Mouse (Mus musculus) midbrain, embryonic 11.5 days (tissue): ENCODE results near the gene Adamtsl3. TPM values are rescaled to one million over a fixed set of nuclear protein-coding genes. Genes with fewer than 3 reads are reported as not detected.
"Not testable (repeated sequence)": the region's sequence is repeated elsewhere in the genome, so short reads cannot be mapped to it uniquely, and the experiment has no call there.

Experiments used
- ATAC-seq: fragments of 200-750 bp; cut with Nextera tagmentation; 2 replicates; pipeline ENCODE4 v1.8.0; 2017; ENCODE audit warnings: moderate TSS enrichment, moderate library complexity; ENCODE audit not compliant: low FRiP score
- DNase-seq: peaks from one replicate; pipeline ENCODE4 v3.0.0; 2015; ENCODE audit warnings: low spot score; ENCODE audit errors: missing footprints
- H3K27ac ChIP-seq: fragments of 300-500 bp; sonication (generic); 2 replicates; pipeline ENCODE4 v1.5.1; 2014; ENCODE audit warnings: low read depth, low read length
- H3K27me3 ChIP-seq: fragments of 300-500 bp; sonication (generic); 2 replicates; pipeline ENCODE4 v1.6.1; 2014; ENCODE audit warnings: mild to moderate bottlenecking, low read length, moderate library complexity, mixed read lengths; ENCODE audit not compliant: control insufficient read depth, insufficient read depth
- H3K36me3 ChIP-seq: fragments of 300-500 bp; sonication (generic); 2 replicates; pipeline ENCODE4 v1.6.1; 2014; ENCODE audit warnings: mild to moderate bottlenecking, low read length, moderate library complexity, mixed read lengths; ENCODE audit not compliant: control insufficient read depth, insufficient read depth
- H3K4me1 ChIP-seq: fragments of 300-500 bp; sonication (generic); 2 replicates; pipeline ENCODE4 v1.6.1; 2014; ENCODE audit warnings: low read length; ENCODE audit not compliant: control insufficient read depth, insufficient read depth
- H3K4me2 ChIP-seq: fragments of 300-500 bp; sonication (generic); 2 replicates; pipeline ENCODE4 v1.6.1; 2014; ENCODE audit warnings: mild to moderate bottlenecking, moderate library complexity
- H3K4me3 ChIP-seq: fragments of 300-500 bp; sonication (generic); 2 replicates; pipeline ENCODE4 v1.5.1; 2014; ENCODE audit warnings: low read depth, low read length
- H3K9ac ChIP-seq: fragments of 300-500 bp; sonication (generic); 2 replicates; pipeline ENCODE4 v1.6.1; 2014; ENCODE audit warnings: low read length
- H3K9me3 ChIP-seq: fragments of 300-500 bp; sonication (generic); 2 replicates; pipeline ENCODE4 v1.6.1; 2016; ENCODE audit warnings: low read length; ENCODE audit not compliant: control insufficient read depth
- WGBS: fragments of 180-500 bp; shearing (Covaris S2); extraction: QIAGEN DNeasy Blood & Tissue Kit; methylation state at CpG from one replicate; pipeline ENCODE4 v1.1.7; 2014; 5-methylcytosine and 5-hydroxymethylcytosine counted together
- polyA plus RNA-seq: library from polyadenylated mRNA; unstranded; fragments of >200 nt; fragmentation: Nextera tagmentation; extraction: Ambion mirVana; gene quantifications from 2 replicates; pipeline ENCODE4 v1.2.1, GENCODE M21; 2014

Adamtsl3 gene
- polyA plus RNA-seq, 1 experiment from 2014 or later = not detected

- no peaks in the 10 kb centered on the region for H3K9me3 ChIP-seq
- H3K9ac ChIP-seq = no peak overlapping the region
- no peak overlapping the region for H3K4me2 ChIP-seq
- no peaks in the 10 kb centered on the region for H3K27me3 ChIP-seq
- H3K36me3 ChIP-seq = no peaks in the 10 kb centered on the region
- no peak for ATAC-seq
- no peak for DNase-seq
- no peak overlapping the region for H3K4me3 ChIP-seq
- 84% methylated on average over 6 of the region's 6 CpGs for WGBS
- no peak overlapping the region for H3K27ac ChIP-seq
- no peaks in the 10 kb centered on the region for H3K4me1 ChIP-seq
These were observed 60.4 kb downstream of the Adamtsl3 start for GRCm38 (mm10) chr7:82395751-82396512.

- ATAC-seq (no peak), DNase-seq (no peak)
- Histone ChIP-seq H3K4me3 (no peak overlapping the region), H3K27me3 (no peaks in the 10 kb centered on the region), H3K36me3 (no peaks in the 10 kb centered on the region), H3K4me1 (no peaks in the 10 kb centered on the region), H3K27ac (no peak overlapping the region), H3K4me2 (no peak overlapping the region), H3K9me3 (no peaks in the 10 kb centered on the region), H3K9ac (no peak overlapping the region)
- WGBS = 47% methylated on average over 3 of the region's 5 CpGs
These were observed 61.4 kb downstream of the Adamtsl3 start for GRCm38 (mm10) chr7:82396869-82397268.

DNA sequence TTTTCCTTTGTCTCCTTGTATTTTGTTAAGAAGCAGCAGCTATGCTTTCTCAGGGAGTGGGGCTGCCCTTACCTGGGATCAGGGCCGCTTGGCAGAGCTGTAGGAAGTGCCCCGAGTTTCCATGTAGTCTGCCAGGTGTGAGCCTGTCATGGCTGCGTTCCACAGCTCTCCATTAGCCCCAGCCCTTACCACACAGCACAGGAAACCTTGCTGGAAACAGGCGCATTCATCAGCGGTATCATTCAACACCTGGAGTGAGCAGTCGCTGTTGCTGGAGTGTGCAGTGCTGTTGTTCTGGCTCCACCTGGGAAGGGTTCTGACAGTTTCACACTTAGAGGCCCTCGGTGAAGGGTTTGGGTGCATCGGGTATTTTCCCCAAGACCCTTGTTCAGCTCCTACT is 62.1 kb downstream of the Adamtsl3 start:
- WGBS = 85% methylated on average over 8 of the region's 8 CpGs
- Histone ChIP-seq H3K27me3 (no peaks in the 10 kb centered on the region), H3K27ac (no peak overlapping the region), H3K4me1 (no peaks in the 10 kb centered on the region), H3K4me3 (no peak overlapping the region), H3K4me2 (no peak overlapping the region), H3K36me3 (no peaks in the 10 kb centered on the region), H3K9me3 (no peaks in the 10 kb centered on the region), H3K9ac (no peak overlapping the region)
- ATAC-seq = no peak
- DNase-seq = no peak

DNA sequence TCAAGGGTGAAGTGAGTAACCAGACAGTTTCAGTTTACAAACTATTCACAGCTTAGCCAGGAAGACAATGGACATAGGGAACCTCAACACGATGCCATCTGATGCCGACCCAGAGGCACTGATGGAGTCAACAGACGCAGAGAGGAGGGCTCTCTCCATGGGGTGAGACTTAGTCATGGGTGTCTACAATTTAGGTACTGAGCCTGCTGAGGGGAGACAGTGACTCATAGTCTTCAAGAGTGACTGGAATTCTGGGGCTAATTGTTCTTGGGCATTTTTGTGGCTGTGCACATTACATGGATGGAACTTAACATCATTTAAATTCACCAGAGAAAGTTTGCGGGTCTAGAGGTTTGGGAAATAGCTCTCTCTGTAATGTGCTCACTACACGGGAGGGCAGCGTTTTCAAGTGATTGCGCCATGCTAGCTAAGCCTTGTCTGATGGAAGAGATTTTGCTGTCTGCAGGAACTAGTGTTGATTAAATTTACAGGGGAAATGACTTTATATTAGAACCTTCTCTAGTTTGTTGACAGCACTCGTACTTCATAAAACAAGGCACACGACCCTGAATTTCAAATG is 70.1 kb downstream of the Adamtsl3 start:
- WGBS = 89% methylated on average over 9 of the region's 9 CpGs
- H3K4me2 ChIP-seq = no peak overlapping the region
- H3K9me3 ChIP-seq = no peaks in the 10 kb centered on the region
- H3K27ac ChIP-seq = no peak overlapping the region
- ATAC-seq (no peak), DNase-seq (no peak)
- no peaks in the 10 kb centered on the region for H3K27me3 ChIP-seq
- no peaks in the 10 kb centered on the region for H3K36me3 ChIP-seq
- no peak overlapping the region for H3K9ac ChIP-seq
- H3K4me1 ChIP-seq = no peaks in the 10 kb centered on the region
- no peak overlapping the region for H3K4me3 ChIP-seq

- 87% methylated on average over 4 of the region's 4 CpGs for WGBS
- DNase-seq (no peak), ATAC-seq (no peak)
- Histone ChIP-seq H3K4me1 (no peaks in the 10 kb centered on the region), H3K27me3 (no peaks in the 10 kb centered on the region), H3K4me2 (no peak overlapping the region), H3K4me3 (no peak overlapping the region), H3K36me3 (no peaks in the 10 kb centered on the region), H3K9ac (no peak overlapping the region), H3K27ac (no peak overlapping the region), H3K9me3 (no peaks in the 10 kb centered on the region)
These were observed 75.5 kb downstream of the Adamtsl3 start for GRCm38 (mm10) chr7:82410966-82411365.

GRCm38 (mm10) chr7:82416653-82417052 is 81.2 kb downstream of the Adamtsl3 start:
- H3K27ac ChIP-seq = no peak overlapping the region
- H3K27me3 ChIP-seq = no peaks in the 10 kb centered on the region
- H3K4me1 ChIP-seq = no peaks in the 10 kb centered on the region
- no peak overlapping the region for H3K4me3 ChIP-seq
- no peak overlapping the region for H3K4me2 ChIP-seq
- DNase-seq = no peak
- no peak overlapping the region for H3K9ac ChIP-seq
- no peak for ATAC-seq
- H3K36me3 ChIP-seq = no peaks in the 10 kb centered on the region
- 86% methylated on average over 6 of the region's 6 CpGs for WGBS
- H3K9me3 ChIP-seq = no peaks in the 10 kb centered on the region

DNA sequence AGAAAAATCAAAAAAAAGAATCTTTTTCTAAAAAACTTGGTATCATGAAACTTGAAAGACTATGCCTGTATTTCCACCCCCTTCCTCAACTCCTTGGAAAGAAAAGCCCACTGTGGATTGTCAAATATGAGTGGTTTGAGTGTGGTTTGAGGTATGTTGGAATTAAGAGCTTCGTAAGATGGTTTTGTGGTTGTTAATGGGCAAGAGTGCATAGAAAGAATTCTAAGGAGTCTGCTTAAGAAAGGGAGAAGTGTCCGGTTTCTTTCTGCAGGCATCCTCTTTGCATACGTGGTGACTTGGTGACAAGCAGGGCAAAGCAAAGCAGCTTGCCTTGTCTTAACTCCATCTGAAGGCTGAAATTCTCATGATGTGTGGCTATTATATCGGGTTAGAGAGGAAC is 81.6 kb downstream of the Adamtsl3 start:
- no peaks in the 10 kb centered on the region for H3K27me3 ChIP-seq
- H3K36me3 ChIP-seq = no peaks in the 10 kb centered on the region
- no peaks in the 10 kb centered on the region for H3K4me1 ChIP-seq
- WGBS = 81% methylated on average over 4 of the region's 4 CpGs
- no peak overlapping the region for H3K9ac ChIP-seq
- H3K4me2 ChIP-seq = no peak overlapping the region
- no peak for ATAC-seq
- no peak overlapping the region for H3K27ac ChIP-seq
- DNase-seq = no peak
- no peaks in the 10 kb centered on the region for H3K9me3 ChIP-seq
- H3K4me3 ChIP-seq = no peak overlapping the region

GRCm38 (mm10) chr7:82420329-82421052 is 85.0 kb downstream of the Adamtsl3 start:
- 86% methylated on average over 6 of the region's 6 CpGs for WGBS
- not testable (repeated sequence) for H3K4me1 ChIP-seq

GRCm38 (mm10) chr7:82422561-82422960 is 87.1 kb downstream of the Adamtsl3 start:
- 88% methylated on average over 3 of the region's 3 CpGs for WGBS
- Histone ChIP-seq H3K27ac (no peak overlapping the region), H3K36me3 (no peaks in the 10 kb centered on the region), H3K27me3 (no peaks in the 10 kb centered on the region), H3K4me1 (no peaks in the 10 kb centered on the region), H3K9ac (no peak overlapping the region), H3K4me2 (no peak overlapping the region), H3K9me3 (no peaks in the 10 kb centered on the region), H3K4me3 (no peak overlapping the region)
- DNase-seq = no peak
- no peak for ATAC-seq

More at GRCm38 (mm10) chr7:82420329-82421052, 85.0 kb downstream of the Adamtsl3 start:
- H3K9ac ChIP-seq, H3K36me3 ChIP-seq, H3K9me3 ChIP-seq, H3K4me2 ChIP-seq, H3K27ac ChIP-seq, ATAC-seq, H3K4me3 ChIP-seq, H3K27me3 ChIP-seq, DNase-seq: not testable (repeated sequence)
